Mouse (Mus musculus): ENCODE data around the gene Ghitm.
"Not testable (repeated sequence)": the region's sequence is repeated elsewhere in the genome, so short reads cannot be mapped to it uniquely, and the experiment has no call there.

The Ghitm gene

DNA sequence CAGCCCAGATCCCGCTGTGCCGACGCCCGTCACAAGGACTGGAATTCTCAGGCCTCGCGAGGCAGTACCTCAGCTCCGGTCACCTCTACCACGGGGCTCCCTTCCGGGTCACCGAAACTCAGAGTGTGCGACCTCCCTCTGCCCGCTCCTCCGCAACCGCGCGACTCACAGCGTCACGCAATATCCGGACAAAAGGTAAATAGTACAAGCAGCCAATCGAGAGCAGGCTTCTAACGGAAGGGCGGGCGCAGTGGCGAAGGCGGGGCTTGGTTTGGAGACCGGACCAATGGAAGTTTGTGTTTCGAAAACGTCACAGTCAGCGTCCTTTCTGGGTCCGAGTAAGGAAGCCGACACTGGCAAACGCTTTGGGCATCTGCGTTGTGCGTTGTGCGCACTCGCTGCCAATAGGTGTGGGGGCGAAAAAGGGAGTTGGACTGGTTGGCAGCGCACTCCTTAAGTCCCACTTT is at the start of gene Ghitm:
TSS of gene Ghitm (minus strand) at position 146 of the 467 bp plus-strand sequence.
- peak; percentile 94 for DNase-seq (ENCODE audit: extremely low read depth, insufficient read length, low spot score)

DNA sequence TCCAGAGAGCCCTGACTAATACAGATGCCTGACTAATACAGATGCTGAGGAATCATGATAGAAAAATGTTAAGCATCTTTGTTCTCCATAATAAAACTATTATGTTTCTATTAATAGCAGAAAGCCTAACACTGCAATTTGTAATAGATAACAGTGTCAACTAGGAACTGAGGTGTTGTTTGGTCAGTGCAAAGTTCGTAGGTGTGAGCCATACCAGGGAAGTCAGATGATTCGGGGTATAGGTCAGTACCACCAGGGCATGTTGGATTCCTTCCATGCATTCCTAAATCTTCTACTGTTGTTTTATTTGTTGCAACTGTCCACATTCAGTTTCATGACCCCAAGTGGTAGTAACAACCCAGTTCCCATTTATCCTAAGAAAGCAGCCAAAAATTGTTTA is 49.8 kb upstream of the Ghitm start:
- DNase-seq (ENCODE audit: extremely low read depth, insufficient read length, low spot score) = no peak

DNA sequence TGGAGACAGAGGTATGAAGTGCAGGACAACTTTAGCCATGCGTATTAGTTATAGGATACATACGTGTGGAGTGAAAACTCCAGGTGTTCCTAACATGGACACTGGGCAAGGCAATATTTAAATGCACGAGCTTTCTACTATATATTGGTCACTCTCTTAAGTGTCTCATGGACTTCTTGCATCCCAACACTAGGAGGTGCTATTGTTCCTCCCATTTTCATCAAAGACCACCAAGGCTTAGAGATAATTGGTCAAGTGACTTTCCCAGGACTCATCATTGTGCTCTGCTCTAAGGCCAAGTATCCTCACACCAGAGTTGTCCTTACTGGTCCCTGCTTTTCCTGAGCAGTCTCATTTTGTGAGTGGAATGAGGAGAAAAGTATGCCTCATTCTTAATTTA is 39.4 kb upstream of the Ghitm start:
- no peak for DNase-seq (ENCODE audit: extremely low read depth, insufficient read length, low spot score)

DNA sequence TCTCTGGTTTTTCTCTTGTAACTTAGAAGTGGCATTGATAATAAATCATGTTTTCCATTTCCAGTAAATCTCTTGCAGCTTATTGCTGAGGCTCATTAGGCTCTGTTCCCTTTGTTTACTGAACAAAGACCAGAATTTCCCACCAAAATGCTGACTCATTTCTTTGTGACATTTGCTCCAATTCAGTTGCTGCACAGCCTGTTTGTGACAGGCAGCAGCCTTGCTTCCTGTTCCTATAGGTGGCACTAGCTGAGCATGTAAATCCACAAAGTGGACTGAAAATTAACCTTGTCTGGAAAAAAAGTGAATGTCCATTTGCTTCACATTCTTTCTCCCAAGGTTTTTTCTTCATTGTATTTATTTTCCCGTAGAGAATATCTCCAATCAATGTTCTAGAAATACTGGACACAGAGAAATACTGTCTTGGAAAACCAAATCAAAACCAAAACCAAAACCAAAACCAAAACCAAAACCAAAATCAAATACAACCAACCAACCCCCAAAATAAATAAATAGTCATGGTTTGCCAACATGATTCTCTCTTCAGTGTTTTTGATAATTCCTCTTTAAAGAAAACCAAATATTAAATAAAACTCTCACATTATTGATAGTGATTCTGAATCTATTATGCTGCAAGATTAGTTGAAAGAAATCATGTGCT is 30.3 kb upstream of the Ghitm start:
- peak; percentile 8 for DNase-seq (ENCODE audit: extremely low read depth, insufficient read length, low spot score)

DNA sequence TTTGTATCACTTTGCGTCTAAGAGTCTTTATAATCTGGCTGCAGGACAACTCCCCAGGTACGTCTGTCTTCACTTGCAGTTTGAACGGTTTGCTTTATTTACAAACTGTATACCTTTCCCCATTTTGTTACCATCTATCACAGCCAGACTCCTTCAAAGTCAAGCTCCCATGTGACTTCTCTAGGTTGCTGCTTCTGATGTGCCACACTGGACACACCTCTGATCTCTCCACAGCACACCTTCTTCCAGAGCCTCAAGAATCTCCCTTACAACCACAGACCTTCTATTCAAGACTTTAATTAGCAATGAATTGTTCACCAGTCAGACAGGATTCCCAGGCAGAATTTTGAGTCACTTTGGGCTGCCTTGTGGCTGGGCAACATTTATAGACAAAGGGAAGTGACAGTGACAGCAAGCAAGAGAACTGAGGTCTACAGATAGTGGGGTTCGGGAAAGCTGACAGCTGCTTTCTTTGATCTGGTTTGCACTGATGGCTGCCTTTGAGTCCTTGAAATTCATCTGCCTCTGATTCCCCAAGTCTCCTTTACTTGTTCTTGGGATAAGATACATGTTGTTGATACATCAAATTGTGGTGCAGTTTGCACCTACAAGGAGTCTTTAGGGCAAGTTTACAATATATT is 29.4 kb upstream of the Ghitm start:
- DNase-seq (ENCODE audit: extremely low read depth, insufficient read length, low spot score) = no peak

DNA sequence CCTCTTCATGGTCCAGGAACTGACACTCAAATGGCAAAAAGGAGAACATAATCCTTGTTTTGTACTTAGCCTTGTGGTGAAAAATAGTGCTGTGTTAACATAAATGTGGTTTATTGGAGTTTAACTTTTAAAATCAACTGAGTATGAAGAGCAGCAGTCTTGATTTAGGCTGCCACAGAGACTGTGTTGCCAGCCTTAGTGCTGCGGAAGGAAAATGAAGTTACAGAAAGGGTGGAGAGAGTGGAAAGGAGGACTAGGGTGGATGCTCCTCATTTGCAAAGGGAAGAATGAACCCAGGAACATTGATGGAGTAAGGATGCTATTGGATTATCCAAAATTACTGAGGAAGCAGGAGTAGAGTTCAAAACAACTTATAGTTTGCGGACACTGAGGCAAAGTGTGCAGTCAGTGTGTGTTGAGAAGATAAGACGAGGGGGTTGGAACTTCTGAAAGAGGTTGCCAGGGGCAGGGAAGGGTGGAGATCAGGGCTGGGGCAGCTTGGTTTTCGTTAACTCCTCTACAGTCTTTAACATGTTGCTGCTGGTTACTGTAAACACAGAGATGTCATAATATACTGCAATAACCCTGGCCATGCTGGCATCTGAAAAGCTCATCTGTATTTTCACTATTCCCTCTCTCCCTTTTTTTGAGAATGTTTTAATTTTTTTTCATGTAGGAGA is 28.3 kb upstream of the Ghitm start:
- no peak for DNase-seq (ENCODE audit: extremely low read depth, insufficient read length, low spot score)

DNA sequence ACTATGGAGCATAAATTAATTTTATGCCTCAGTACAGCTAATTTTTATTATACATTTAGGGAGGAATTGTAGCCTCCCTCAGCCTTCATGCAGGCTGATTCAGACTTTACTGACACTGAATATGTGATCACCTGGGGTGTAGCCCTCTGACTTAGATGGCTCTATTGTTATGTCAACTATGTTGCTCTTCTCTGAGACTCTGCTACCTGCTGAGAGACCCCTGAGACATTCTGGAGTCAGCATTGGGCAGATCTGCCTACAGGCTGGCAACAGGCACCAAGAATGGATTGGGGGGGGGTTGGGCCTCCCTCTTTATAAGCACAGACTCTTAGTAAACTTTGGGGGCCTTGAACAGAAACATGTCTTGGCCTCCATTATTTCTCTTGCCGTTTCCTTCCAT is 19.3 kb upstream of the Ghitm start:
- DNase-seq (ENCODE audit: extremely low read depth, insufficient read length, low spot score) = no peak

DNA sequence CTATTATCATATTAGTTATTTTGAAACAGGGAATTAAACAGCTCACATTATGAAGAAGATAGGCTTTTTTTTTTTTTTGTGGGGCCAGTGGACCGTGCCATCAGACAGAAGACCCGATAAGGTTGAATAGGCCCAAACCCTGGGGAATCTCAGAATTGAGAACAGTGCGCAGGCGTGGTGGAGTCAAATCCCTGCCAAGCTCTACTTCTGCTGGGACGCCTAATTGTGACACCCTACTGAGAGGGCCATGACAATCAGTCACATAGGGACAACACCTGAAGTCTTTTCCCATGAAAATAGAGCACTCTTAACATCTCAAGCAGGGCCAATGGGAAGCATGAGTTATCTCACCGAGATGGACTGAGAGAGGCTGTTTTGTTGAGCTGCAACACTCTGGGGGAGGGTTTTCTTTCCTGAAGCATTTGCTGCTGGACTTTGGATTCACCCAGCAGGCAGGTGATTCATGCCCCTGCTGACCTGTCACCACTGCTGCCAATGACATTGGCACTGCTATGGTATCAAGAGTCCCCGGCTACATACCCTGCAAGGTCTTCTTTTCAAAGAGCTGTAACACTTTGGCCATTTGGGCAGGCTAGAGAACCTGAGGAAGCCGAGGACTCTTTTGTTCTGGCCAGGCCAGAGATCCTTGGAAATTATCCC is 4.1 kb upstream of the Ghitm start:
- DNase-seq (ENCODE audit: extremely low read depth, insufficient read length, low spot score) = no peak

DNA sequence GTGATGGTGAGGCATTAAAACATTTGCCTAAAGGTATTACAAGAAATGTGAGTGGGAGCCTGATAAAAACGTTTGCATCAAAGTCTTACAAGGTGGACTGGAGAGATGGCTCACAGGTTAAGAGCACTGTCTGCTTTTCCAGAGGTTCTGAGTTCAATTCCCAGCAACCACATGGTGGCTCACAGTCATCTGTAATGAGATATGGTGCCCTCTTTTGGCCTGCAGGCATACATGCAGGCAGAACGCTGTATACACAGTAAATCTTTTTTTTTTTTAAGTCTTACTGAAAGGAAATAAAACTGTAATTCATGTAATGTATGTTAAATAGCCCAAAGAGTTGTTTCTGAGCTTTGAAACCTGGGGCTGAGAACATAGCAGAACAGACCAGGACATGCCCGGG is 2.5 kb upstream of the Ghitm start:
- DNase-seq (ENCODE audit: extremely low read depth, insufficient read length, low spot score) = not testable (repeated sequence)

DNA sequence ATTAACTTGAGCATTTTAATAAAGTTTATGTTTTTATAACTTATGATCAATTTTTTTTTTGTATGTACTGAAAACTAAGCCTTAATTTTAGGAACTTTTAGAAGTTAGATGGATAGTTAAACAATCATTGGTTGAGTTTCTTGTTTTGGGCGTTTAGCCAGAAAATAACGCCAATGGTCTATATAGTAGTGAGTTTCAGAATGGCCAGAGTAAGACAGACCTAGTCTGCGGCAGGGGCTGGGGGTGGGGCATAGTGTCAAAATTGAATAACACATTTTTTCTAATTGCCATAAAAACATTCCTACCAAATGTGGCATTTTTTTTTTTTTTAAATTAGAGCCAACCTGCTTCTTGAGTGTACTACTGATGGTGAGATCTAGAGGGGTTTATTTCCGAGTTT is 1.0 kb upstream of the Ghitm start:
- DNase-seq (ENCODE audit: extremely low read depth, insufficient read length, low spot score) = no peak

DNA sequence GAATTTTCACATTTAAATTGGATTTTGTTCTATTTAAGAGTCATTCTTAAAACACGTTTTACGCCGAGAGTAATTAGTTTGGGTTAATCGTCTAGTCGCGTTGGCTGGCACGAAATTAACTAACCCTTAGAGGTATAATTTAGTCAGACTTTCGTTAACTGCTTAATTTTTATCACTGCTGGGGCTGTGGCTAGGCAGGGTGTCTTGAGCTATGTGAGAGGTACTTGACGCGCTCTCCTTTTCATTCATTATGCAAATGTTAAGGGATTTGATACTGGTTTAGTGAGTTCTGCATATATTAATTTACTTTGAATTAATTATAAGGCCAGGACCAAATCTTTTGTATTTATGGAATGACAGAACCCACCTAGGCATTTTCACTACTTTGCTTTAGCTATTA is 599 bp upstream of the Ghitm start:
- DNase-seq (ENCODE audit: extremely low read depth, insufficient read length, low spot score) = no peak

DNA sequence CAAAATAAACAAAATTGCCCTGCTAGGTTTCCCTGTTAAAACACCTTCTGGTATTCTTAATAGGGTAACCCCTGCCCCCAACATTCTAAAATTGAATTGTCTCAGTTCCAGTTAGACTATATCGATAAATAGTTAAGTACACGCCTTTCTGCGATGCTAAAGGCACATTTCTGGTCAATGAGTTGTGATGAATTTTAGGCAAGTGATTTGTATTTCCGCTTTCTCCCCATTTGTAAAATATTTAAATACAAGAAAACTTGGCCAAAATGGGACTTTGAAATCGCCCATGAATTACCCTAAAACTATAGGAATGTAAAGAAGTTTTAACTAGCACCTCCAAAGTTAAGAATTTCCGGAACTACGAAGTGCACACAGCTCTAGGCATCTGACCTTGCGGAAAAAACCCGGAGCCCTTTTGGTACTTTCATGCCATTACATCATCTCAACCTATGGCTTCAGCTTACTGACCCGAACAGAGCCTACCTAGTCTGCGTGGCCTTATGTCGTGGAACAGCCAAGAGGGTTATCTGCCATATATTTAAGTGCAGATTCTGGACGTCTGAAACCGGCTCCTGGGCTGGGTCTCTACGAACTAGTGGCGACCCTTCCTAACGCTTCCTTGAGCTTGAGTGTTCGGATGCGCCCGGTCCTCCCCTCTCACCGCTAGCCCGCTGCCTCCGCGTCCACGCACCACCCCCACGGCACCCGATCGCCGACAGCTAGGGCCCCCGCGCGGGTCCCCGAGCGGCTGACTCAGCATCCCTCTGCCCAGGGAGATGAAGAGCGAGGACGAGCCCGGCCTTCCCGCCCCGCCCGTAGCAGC is 557 bp downstream of the Ghitm start:
- DNase-seq (ENCODE audit: extremely low read depth, insufficient read length, low spot score) = no peak

DNA sequence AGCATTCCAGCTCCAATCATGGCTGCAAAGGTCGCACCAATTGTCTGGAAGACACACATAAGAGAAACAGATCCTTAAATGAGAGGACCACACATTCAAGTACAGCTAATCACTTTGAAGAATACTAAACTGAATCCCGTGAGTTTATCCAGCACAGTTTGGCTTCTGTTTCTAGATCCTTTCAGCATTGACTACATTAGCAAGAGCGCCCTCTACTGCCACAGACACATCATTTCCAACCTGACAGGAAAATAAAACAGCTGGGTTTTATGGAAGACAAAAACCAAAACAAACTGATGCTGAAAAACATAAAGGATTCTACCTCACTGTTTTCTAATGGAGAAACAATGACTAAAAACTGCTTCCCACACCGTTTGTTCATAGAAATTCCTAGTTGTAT is 7.4 kb downstream of the Ghitm start:
- no peak for DNase-seq (ENCODE audit: extremely low read depth, insufficient read length, low spot score)

DNA sequence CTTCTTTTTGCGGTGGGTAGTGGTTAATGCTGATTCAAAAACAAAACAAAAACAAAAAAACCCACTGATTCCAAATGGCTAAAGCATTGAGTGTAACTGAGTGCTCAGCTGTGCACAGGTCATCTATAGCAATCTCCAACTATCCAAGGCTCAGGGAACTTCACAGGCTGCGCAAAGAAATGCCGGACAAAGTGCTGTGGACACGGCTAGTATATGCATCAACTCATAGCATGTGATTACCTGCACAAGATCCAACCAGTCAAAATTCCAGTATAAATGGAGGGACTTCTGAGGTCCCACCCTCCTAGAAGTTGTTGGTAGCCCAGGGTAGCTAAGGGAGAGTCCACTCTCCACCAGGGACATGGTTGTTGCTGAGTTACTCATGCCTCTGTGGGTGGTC is 15.8 kb downstream of the Ghitm start:
- no peak for DNase-seq (ENCODE audit: extremely low read depth, insufficient read length, low spot score)

DNA sequence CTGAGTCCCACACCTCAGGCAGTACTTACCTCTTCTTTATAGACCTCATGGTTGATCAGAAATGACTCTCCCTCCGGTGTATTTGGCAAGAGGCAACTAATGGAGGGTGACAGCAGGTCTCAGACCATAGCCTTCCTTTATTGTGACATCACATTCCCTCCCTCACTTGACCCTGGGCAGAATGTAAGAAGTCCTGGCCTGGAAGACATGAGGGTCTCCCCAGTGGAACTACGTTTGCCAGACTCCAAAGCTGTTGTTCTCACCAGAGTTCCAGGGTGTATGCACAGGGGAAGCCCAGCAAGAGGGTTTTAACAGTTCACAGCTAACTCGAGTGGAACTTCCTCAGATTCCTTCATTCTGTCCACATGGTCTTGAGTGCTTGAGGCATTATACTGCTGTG is 21.1 kb downstream of the Ghitm start, which contains the start of gene 2610528A11Rik:
TSS of gene 2610528A11Rik (minus strand) at position 101 of the 400 bp plus-strand sequence.
- no peak for DNase-seq (ENCODE audit: extremely low read depth, insufficient read length, low spot score)

DNA sequence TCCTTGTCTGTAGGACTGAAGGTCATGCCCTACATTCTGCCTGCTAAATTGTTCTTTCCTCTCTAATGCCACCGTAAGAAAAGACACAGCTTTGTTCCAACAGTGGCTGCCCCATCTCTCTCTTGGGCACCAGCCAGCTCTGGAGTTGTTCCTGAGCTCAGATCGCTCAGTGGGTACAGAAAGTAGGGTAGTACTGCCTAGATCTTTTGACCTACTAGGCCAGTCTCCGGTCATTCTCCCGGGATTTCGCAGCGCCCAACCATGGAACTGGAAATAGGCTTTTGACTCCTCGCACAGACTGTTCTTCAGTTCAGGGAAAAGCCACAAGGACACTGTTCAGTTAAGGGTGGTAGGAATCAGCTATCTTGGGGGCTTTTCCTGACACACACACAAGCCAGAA is 22.1 kb downstream of the Ghitm start:
- no peak for DNase-seq (ENCODE audit: extremely low read depth, insufficient read length, low spot score)

DNA sequence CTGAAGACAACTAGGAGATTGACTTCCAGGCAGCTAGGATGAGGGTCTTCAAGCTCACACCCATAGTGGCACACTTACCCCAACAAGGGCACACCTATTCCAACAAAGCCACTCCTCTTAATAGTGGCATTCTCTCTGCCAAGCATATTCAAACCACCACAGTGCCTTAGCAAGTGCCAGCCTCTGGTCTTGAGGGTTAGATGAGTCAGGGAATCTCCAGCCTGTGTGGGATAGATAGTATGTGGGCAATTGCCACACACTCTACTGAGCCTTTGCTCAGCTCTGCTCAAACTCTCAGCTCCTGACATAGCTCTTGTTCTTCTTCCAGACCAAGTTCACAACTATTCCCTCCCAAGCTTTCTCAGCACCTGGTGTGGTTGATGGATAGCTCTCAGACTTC is 23.7 kb downstream of the Ghitm start:
- DNase-seq (ENCODE audit: extremely low read depth, insufficient read length, low spot score) = peak; percentile 13

DNA sequence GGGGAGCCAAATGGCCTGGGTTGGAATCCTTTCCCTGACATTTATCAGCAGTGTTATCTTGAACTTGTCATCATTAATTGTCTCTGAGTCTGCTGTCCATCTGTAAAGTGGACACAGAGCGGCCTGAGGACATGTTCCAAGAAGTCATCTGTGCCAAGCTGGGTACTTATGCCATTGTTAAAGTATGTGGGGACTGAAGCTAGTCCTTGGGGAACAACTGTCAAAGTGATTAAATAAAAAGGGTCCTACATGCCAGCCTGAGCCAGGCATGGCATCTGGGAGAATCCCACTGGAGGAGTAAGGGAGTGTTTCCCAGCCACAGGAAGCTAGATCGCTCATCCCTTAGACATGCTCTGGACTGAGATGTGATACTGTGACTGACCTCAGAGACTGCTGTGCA is 24.6 kb downstream of the Ghitm start:
- peak; percentile 9 for DNase-seq (ENCODE audit: extremely low read depth, insufficient read length, low spot score)

DNA sequence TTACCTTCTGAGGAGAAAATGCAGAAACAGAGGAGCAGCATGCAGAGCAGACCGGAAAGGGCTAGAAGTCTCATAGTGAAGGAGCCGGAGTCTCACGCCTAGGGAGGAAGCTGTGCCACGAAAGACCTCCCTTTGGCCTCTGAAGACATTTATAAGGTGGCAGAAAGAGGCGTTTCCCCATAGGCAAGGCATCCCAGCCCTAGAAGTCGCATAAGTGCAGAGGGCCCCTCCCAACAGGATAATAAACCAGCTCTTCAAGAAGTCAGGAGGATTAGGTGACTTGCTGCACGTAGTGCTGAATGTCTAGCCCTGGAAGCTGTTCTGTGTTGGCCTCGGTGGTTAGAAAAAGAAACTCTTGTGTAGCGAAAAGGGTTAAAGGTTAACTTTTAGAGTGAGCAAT is 25.1 kb downstream of the Ghitm start:
- no peak for DNase-seq (ENCODE audit: extremely low read depth, insufficient read length, low spot score)

DNA sequence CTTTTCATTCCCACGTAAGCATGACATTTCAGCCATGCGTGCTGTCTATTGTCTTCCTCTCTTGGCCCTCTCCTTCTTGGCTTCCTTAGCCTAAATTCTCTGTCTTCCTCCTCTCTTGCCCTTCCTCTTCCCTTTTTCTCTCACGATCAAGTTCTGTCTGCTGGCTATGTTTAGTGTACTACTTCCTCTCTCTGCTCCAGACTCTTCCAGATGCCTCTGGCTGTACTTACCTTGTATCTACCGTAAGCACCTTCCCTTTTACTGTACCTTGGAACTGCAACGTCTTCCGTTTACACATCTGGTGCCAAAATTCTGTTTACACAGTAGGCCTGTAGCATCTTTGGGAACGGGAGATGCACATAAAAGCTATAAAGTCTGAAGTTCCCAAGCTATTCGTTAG is 25.6 kb downstream of the Ghitm start:
- DNase-seq (ENCODE audit: extremely low read depth, insufficient read length, low spot score) = no peak

DNA sequence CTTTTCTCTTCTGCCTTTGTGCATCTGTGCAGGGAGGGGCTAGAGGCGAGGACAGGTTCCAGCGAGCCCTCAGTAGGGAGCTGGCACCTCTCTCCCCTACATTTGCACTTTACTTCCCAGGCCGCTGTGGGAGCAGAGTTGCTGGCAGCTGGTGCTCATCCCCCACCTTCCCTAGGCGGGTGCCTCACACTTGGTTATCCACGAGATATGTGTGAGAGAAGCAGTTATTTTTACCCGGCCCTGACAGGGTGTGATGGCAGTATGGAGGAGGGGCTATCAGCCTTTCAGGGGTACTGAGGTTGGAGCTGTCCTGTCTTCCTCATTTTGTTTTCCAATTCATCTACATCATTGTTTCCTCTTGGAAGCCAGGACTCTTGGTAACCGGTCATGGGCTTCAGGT is 29.2 kb downstream of the Ghitm start:
- DNase-seq (ENCODE audit: extremely low read depth, insufficient read length, low spot score) = no peak
